Mouse (Mus musculus) frontal cortex, postnatal 36 days (tissue): ENCODE measurements around the gene Eif2ak4.

Source experiments
- DNase-seq, 2 experiments: peaks; one replicate each; pipeline ENCODE4 v3.0.0; 2022; ENCODE audit warnings: low spot score in 2 of 2

Eif2ak4 gene

GRCm38 (mm10) chr2:118388341-118389335 is at the start of gene Eif2ak4:
TSS of gene Eif2ak4 (plus strand) at chr2:118388618.
- peak; percentile 97 to 98 for DNase-seq

- DNase-seq: no peak
Observed at GRCm38 (mm10) chr2:118341295-118341694, 47.1 kb upstream of the Eif2ak4 start.

GRCm38 (mm10) chr2:118343897-118344296 is 44.5 kb upstream of the Eif2ak4 start:
- no peak for DNase-seq

GRCm38 (mm10) chr2:118345535-118345934 is 42.9 kb upstream of the Eif2ak4 start:
- DNase-seq: no peak

- DNase-seq: no peak
Observed at GRCm38 (mm10) chr2:118353498-118353897, 34.9 kb upstream of the Eif2ak4 start.

GRCm38 (mm10) chr2:118353916-118354403 is 34.5 kb upstream of the Eif2ak4 start:
- DNase-seq: no peak

- DNase-seq: no peak
Observed at GRCm38 (mm10) chr2:118355138-118355719, 33.2 kb upstream of the Eif2ak4 start.

- no peak for DNase-seq
Observed at GRCm38 (mm10) chr2:118371841-118372240, 16.6 kb upstream of the Eif2ak4 start.

GRCm38 (mm10) chr2:118372561-118372900 is 15.9 kb upstream of the Eif2ak4 start:
- no peak for DNase-seq

GRCm38 (mm10) chr2:118372901-118373571 is 15.4 kb upstream of the Eif2ak4 start, which contains the start of gene Gpr176:
TSS of gene Gpr176 (minus strand) at chr2:118373419.
- peak; percentile 24 to 49 for DNase-seq

GRCm38 (mm10) chr2:118373572-118374279 is 14.7 kb upstream of the Eif2ak4 start:
- DNase-seq: peak; percentile 84 to 94

GRCm38 (mm10) chr2:118375522-118375921 is 12.9 kb upstream of the Eif2ak4 start:
- no peak for DNase-seq

- DNase-seq: peak; percentile 29 to 38
Observed at GRCm38 (mm10) chr2:118375931-118376330, 12.5 kb upstream of the Eif2ak4 start.

- DNase-seq: no peak
Observed at GRCm38 (mm10) chr2:118379756-118380155, 8.7 kb upstream of the Eif2ak4 start.

GRCm38 (mm10) chr2:118383387-118383786 is 5.0 kb upstream of the Eif2ak4 start:
- no peak for DNase-seq

GRCm38 (mm10) chr2:118389569-118389968 is 1.2 kb downstream of the Eif2ak4 start:
- no peak for DNase-seq

- DNase-seq: no peak
Observed at GRCm38 (mm10) chr2:118390072-118390471, 1.7 kb downstream of the Eif2ak4 start.

- DNase-seq: no peak
Observed at GRCm38 (mm10) chr2:118391201-118391600, 2.8 kb downstream of the Eif2ak4 start.

GRCm38 (mm10) chr2:118399751-118400150 is 11.3 kb downstream of the Eif2ak4 start:
- DNase-seq: no peak

GRCm38 (mm10) chr2:118401834-118402727 is 13.7 kb downstream of the Eif2ak4 start:
- no peak for DNase-seq
